Mouse (Mus musculus): Measurements from ENCODE around the gene Mrpl34. TPM values are rescaled to one million over a fixed set of nuclear protein-coding genes. Genes with fewer than 3 reads are reported as not detected.
A peak's percentile ranks its signal among the peaks of the same experiment; 100 is the strongest.

Gene Mrpl34
- polyA plus RNA-seq, 1 experiment from 2014 or later = 242 TPM

- H3K36me3 ChIP-seq (ENCODE audit: insufficient read depth, low read length) = peaks cover 10% of the 10 kb centered on the region; the same call in 1 of the 2 replicates
- H3K4me3 ChIP-seq (replicated peaks; ENCODE audit: low read depth, low read length) = no peak overlapping the region
These were observed 3.5 kb upstream of the Mrpl34 start for GRCm38 (mm10) chr8:71461152-71461840.

GRCm38 (mm10) chr8:71462191-71462590 is 2.6 kb upstream of the Mrpl34 start:
- Histone ChIP-seq H3K4me2 (ENCODE audit: low read length) (peak overlapping the region; percentile 98), H3K9me3 (replicated peaks; ENCODE audit: low read length) (no peaks in the 10 kb centered on the region), H3K9ac (ENCODE audit: low read depth, low read length) (no peak overlapping the region), H3K36me3 (ENCODE audit: insufficient read depth, low read length) (peaks cover 10% of the 10 kb centered on the region; the same call in 1 of the 2 replicates), H3K27ac (no peak overlapping the region), H3K4me1 (replicated peaks; ENCODE audit: insufficient read depth, low read length) (0 out of 2 replicates have a peak, but pooled peaks cover 20% of the 10 kb centered on the region), H3K27me3 (ENCODE audit: insufficient read depth, low read length) (no peaks in the 10 kb centered on the region), H3K4me3 (replicated peaks; ENCODE audit: low read depth, low read length) (no peak overlapping the region)
- no peak for TF ChIP-seq CTCF (IDR thresholded peaks at IDR 0.05; ENCODE audit: low read depth)
- 73% methylated on average over 4 of the region's 4 CpGs for WGBS
- ATAC-seq (replicated peaks; ENCODE audit: low FRiP score, low read depth) = no peak
- no peak for DNase-seq (ENCODE audit: low spot score)

More at GRCm38 (mm10) chr8:71461152-71461840, 3.5 kb upstream of the Mrpl34 start:
- Histone ChIP-seq H3K4me1 (replicated peaks; ENCODE audit: insufficient read depth, low read length) (0 out of 2 replicates have a peak, but pooled peaks cover 20% of the 10 kb centered on the region), H3K9ac (ENCODE audit: low read depth, low read length) (no peak overlapping the region), H3K27ac (no peak overlapping the region), H3K4me2 (ENCODE audit: low read length) (no peak overlapping the region), H3K27me3 (ENCODE audit: insufficient read depth, low read length) (no peaks in the 10 kb centered on the region), H3K9me3 (replicated peaks; ENCODE audit: low read length) (no peaks in the 10 kb centered on the region)
- 88% methylated on average over 47 of the region's 47 CpGs for WGBS
- ATAC-seq (replicated peaks; ENCODE audit: low FRiP score, low read depth) (no peak), DNase-seq (ENCODE audit: low spot score) (no peak)
- TF ChIP-seq CTCF (IDR thresholded peaks at IDR 0.05; ENCODE audit: low read depth) = no peak

GRCm38 (mm10) chr8:71462786-71463185 is 2.0 kb upstream of the Mrpl34 start:
- H3K4me1 ChIP-seq (replicated peaks; ENCODE audit: insufficient read depth, low read length) = 0 out of 2 replicates have a peak, but pooled peaks cover 20% of the 10 kb centered on the region
- no peak; the same call in 1 of the 2 replicates for TF ChIP-seq CTCF (IDR thresholded peaks at IDR 0.05; ENCODE audit: low read depth)
- H3K4me2 ChIP-seq (ENCODE audit: low read length) = peak overlapping the region; percentile 98
- H3K9ac ChIP-seq (ENCODE audit: low read depth, low read length) = peak overlapping the region; percentile 76
- peaks cover 10% of the 10 kb centered on the region; the same call in 1 of the 2 replicates for H3K36me3 ChIP-seq (ENCODE audit: insufficient read depth, low read length)
- ATAC-seq (replicated peaks; ENCODE audit: low FRiP score, low read depth) (no peak), DNase-seq (ENCODE audit: low spot score) (peak; percentile 54)
- H3K27ac ChIP-seq = peak overlapping the region; percentile 13; the same call in 1 of the 2 replicates
- H3K4me3 ChIP-seq (replicated peaks; ENCODE audit: low read depth, low read length) = peak overlapping the region; percentile 81
- H3K9me3 ChIP-seq (replicated peaks; ENCODE audit: low read length) = no peaks in the 10 kb centered on the region
- WGBS = 6% methylated on average over 16 of the region's 16 CpGs
- no peaks in the 10 kb centered on the region for H3K27me3 ChIP-seq (ENCODE audit: insufficient read depth, low read length)

GRCm38 (mm10) chr8:71463188-71464033 is 1.3 kb upstream of the Mrpl34 start, which contains the start of gene Abhd8:
Abhd8 (minus strand) TSS chr8:71463655.
- no peaks in the 10 kb centered on the region for H3K27me3 ChIP-seq (ENCODE audit: insufficient read depth, low read length)
- DNase-seq (ENCODE audit: low spot score) (peak; percentile 95), ATAC-seq (replicated peaks; ENCODE audit: low FRiP score, low read depth) (peak; percentile 66)
- peak within 1 kb of the TSS; percentile 98 for H3K4me2 ChIP-seq (ENCODE audit: low read length)
- TF ChIP-seq CTCF (IDR thresholded peaks at IDR 0.05; ENCODE audit: low read depth) = 0 out of 2 replicates have a peak, but pooled peaks have one; percentile 1
- H3K9ac ChIP-seq (ENCODE audit: low read depth, low read length) = peak within 1 kb of the TSS; percentile 76
- H3K36me3 ChIP-seq (ENCODE audit: insufficient read depth, low read length) = peaks cover 10% of the 10 kb centered on the region; the same call in 1 of the 2 replicates
- H3K4me3 ChIP-seq (replicated peaks; ENCODE audit: low read depth, low read length) = peak within 1 kb of the TSS; percentile 81
- 0 out of 2 replicates have a peak, but pooled peaks cover 20% of the 10 kb centered on the region for H3K4me1 ChIP-seq (replicated peaks; ENCODE audit: insufficient read depth, low read length)
- H3K27ac ChIP-seq = peak within 1 kb of the TSS; percentile 58
- WGBS = 1% methylated on average over 55 of the region's 55 CpGs
- no peaks in the 10 kb centered on the region for H3K9me3 ChIP-seq (replicated peaks; ENCODE audit: low read length)

GRCm38 (mm10) chr8:71465733-71466132 is 974 bp downstream of the Mrpl34 start:
- H3K9me3 ChIP-seq (replicated peaks; ENCODE audit: low read length) = no peaks in the 10 kb centered on the region
- peak overlapping the region; percentile 80; the same call in 1 of the 2 replicates for H3K4me2 ChIP-seq (ENCODE audit: low read length)
- WGBS = 74% methylated on average over 8 of the region's 8 CpGs
- no peak overlapping the region for H3K9ac ChIP-seq (ENCODE audit: low read depth, low read length)
- no peak for DNase-seq (ENCODE audit: low spot score)
- H3K4me1 ChIP-seq (replicated peaks; ENCODE audit: insufficient read depth, low read length) = 0 out of 2 replicates have a peak, but pooled peaks cover 28% of the 10 kb centered on the region
- peak overlapping the region; percentile 58 for H3K4me3 ChIP-seq (replicated peaks; ENCODE audit: low read depth, low read length)
- no peaks in the 10 kb centered on the region for H3K27me3 ChIP-seq (ENCODE audit: insufficient read depth, low read length)
- no peak for TF ChIP-seq CTCF (IDR thresholded peaks at IDR 0.05; ENCODE audit: low read depth)
- H3K27ac ChIP-seq = no peak overlapping the region
- peaks cover 5% of the 10 kb centered on the region; the same call in 1 of the 2 replicates for H3K36me3 ChIP-seq (ENCODE audit: insufficient read depth, low read length)
- ATAC-seq (replicated peaks; ENCODE audit: low FRiP score, low read depth) = no peak

- no peak for TF ChIP-seq CTCF (IDR thresholded peaks at IDR 0.05; ENCODE audit: low read depth)
- H3K9ac ChIP-seq (ENCODE audit: low read depth, low read length) = no peak overlapping the region
- WGBS = 96% methylated on average over 5 of the region's 5 CpGs
- H3K27ac ChIP-seq = no peak overlapping the region
- no peaks in the 10 kb centered on the region for H3K9me3 ChIP-seq (replicated peaks; ENCODE audit: low read length)
- no peaks in the 10 kb centered on the region for H3K27me3 ChIP-seq (ENCODE audit: insufficient read depth, low read length)
- H3K4me2 ChIP-seq (ENCODE audit: low read length) = no peak overlapping the region
- no peak for ATAC-seq (replicated peaks; ENCODE audit: low FRiP score, low read depth)
- H3K4me3 ChIP-seq (replicated peaks; ENCODE audit: low read depth, low read length) = no peak overlapping the region
- 0 out of 2 replicates have a peak, but pooled peaks cover 28% of the 10 kb centered on the region for H3K4me1 ChIP-seq (replicated peaks; ENCODE audit: insufficient read depth, low read length)
- H3K36me3 ChIP-seq (ENCODE audit: insufficient read depth, low read length) = 0 out of 2 replicates have a peak, but pooled peaks cover 2% of the 10 kb centered on the region
- no peak for DNase-seq (ENCODE audit: low spot score)
These were observed 1.4 kb downstream of the Mrpl34 start for GRCm38 (mm10) chr8:71466198-71466597.

Data from kidney, postnatal 0 days (tissue).